Mouse (Mus musculus): ENCODE measurements at regions not wholly inside any gene's neighbourhood (a gene's known extent, or its start where the extent isn't known, plus 50 kb on each side); places are given as distances from the start of the nearest gene placed in this dataset.

- no peak overlapping the region for H3K4me2 ChIP-seq (ENCODE audit: low read depth, low read length)
- no peaks in the 10 kb centered on the region for H3K27me3 ChIP-seq (ENCODE audit: control insufficient read depth, insufficient read depth, low read length)
- no peaks in the 10 kb centered on the region for H3K36me3 ChIP-seq (ENCODE audit: control insufficient read depth, insufficient read depth)
- ATAC-seq (replicated peaks; ENCODE audit: extremely low read depth, insufficient read depth, low FRiP score) = no peak
- whole genome bisulfite sequencing = 75% methylated on average over 3 of the region's 3 CpGs
- no peaks in the 10 kb centered on the region for H3K9me3 ChIP-seq (replicated peaks; ENCODE audit: control insufficient read depth, low read length)
- no peak overlapping the region for H3K9ac ChIP-seq (ENCODE audit: low read length)
- no peak overlapping the region for H3K4me3 ChIP-seq (ENCODE audit: low read length)
- peaks cover 12% of the 10 kb centered on the region for H3K4me1 ChIP-seq (ENCODE audit: control insufficient read depth, insufficient read depth, low read length)
- H3K27ac ChIP-seq (ENCODE audit: low read length) = no peak overlapping the region
Observed at GRCm38 (mm10) chr2:133338150-133338549, 213.8 kb upstream of the Bmp2 start.

GRCm38 (mm10) chr2:133341352-133341751, 210.6 kb upstream of the Bmp2 start:
- no peak overlapping the region for H3K9ac ChIP-seq (ENCODE audit: low read length)
- no peaks in the 10 kb centered on the region for H3K36me3 ChIP-seq (ENCODE audit: control insufficient read depth, insufficient read depth)
- H3K27ac ChIP-seq (ENCODE audit: low read length) = no peak overlapping the region
- WGBS = 72% methylated on average over 4 of the region's 4 CpGs
- no peak overlapping the region for H3K4me3 ChIP-seq (ENCODE audit: low read length)
- H3K27me3 ChIP-seq (ENCODE audit: control insufficient read depth, insufficient read depth, low read length) = no peaks in the 10 kb centered on the region
- ATAC-seq (replicated peaks; ENCODE audit: extremely low read depth, insufficient read depth, low FRiP score) = no peak
- H3K4me1 ChIP-seq (ENCODE audit: control insufficient read depth, insufficient read depth, low read length) = peaks cover 6% of the 10 kb centered on the region
- no peak overlapping the region for H3K4me2 ChIP-seq (ENCODE audit: low read depth, low read length)
- H3K9me3 ChIP-seq (replicated peaks; ENCODE audit: control insufficient read depth, low read length) = no peaks in the 10 kb centered on the region

GRCm38 (mm10) chr2:133345964-133346788, 205.8 kb upstream of the Bmp2 start:
- no peak overlapping the region for H3K27ac ChIP-seq (ENCODE audit: low read length)
- H3K27me3 ChIP-seq (ENCODE audit: control insufficient read depth, insufficient read depth, low read length) = no peaks in the 10 kb centered on the region
- no peaks in the 10 kb centered on the region for H3K9me3 ChIP-seq (replicated peaks; ENCODE audit: control insufficient read depth, low read length)
- H3K4me2 ChIP-seq (ENCODE audit: low read depth, low read length) = no peak overlapping the region
- H3K4me3 ChIP-seq (ENCODE audit: low read length) = no peak overlapping the region
- no peak for ATAC-seq (replicated peaks; ENCODE audit: extremely low read depth, insufficient read depth, low FRiP score)
- 52% methylated on average over 12 of the region's 12 CpGs for WGBS
- no peak overlapping the region for H3K9ac ChIP-seq (ENCODE audit: low read length)
- H3K36me3 ChIP-seq (ENCODE audit: control insufficient read depth, insufficient read depth) = no peaks in the 10 kb centered on the region
- H3K4me1 ChIP-seq (ENCODE audit: control insufficient read depth, insufficient read depth, low read length) = peaks cover 4% of the 10 kb centered on the region; the same call in 1 of the 2 replicates

GRCm38 (mm10) chr2:133346789-133347424, 205.1 kb upstream of the Bmp2 start:
- no peaks in the 10 kb centered on the region for H3K36me3 ChIP-seq (ENCODE audit: control insufficient read depth, insufficient read depth)
- peaks cover 7% of the 10 kb centered on the region; the same call in 1 of the 2 replicates for H3K4me1 ChIP-seq (ENCODE audit: control insufficient read depth, insufficient read depth, low read length)
- H3K9ac ChIP-seq (ENCODE audit: low read length) = no peak overlapping the region
- H3K27ac ChIP-seq (ENCODE audit: low read length) = no peak overlapping the region
- no peak for ATAC-seq (replicated peaks; ENCODE audit: extremely low read depth, insufficient read depth, low FRiP score)
- no peaks in the 10 kb centered on the region for H3K9me3 ChIP-seq (replicated peaks; ENCODE audit: control insufficient read depth, low read length)
- no peak overlapping the region for H3K4me2 ChIP-seq (ENCODE audit: low read depth, low read length)
- WGBS = 30% methylated on average over 4 of the region's 4 CpGs
- H3K27me3 ChIP-seq (ENCODE audit: control insufficient read depth, insufficient read depth, low read length) = no peaks in the 10 kb centered on the region
- no peak overlapping the region for H3K4me3 ChIP-seq (ENCODE audit: low read length)

- Histone ChIP-seq H3K36me3 (ENCODE audit: control insufficient read depth, insufficient read depth) (no peaks in the 10 kb centered on the region), H3K27me3 (ENCODE audit: control insufficient read depth, insufficient read depth, low read length) (no peaks in the 10 kb centered on the region), H3K9me3 (replicated peaks; ENCODE audit: control insufficient read depth, low read length) (no peaks in the 10 kb centered on the region), H3K27ac (ENCODE audit: low read length) (no peak overlapping the region), H3K4me1 (ENCODE audit: control insufficient read depth, insufficient read depth, low read length) (peaks cover 7% of the 10 kb centered on the region; the same call in 1 of the 2 replicates), H3K4me3 (ENCODE audit: low read length) (no peak overlapping the region), H3K9ac (ENCODE audit: low read length) (no peak overlapping the region), H3K4me2 (ENCODE audit: low read depth, low read length) (no peak overlapping the region)
- 40% methylated on average over 3 of the region's 3 CpGs for WGBS
- ATAC-seq (replicated peaks; ENCODE audit: extremely low read depth, insufficient read depth, low FRiP score) = no peak
Observed at GRCm38 (mm10) chr2:133351306-133351705, 200.7 kb upstream of the Bmp2 start.

- WGBS = 86% methylated on average over 3 of the region's 3 CpGs
- no peaks in the 10 kb centered on the region for H3K9me3 ChIP-seq (replicated peaks; ENCODE audit: control insufficient read depth, low read length)
- no peak overlapping the region for H3K4me2 ChIP-seq (ENCODE audit: low read depth, low read length)
- H3K27ac ChIP-seq (ENCODE audit: low read length) = no peak overlapping the region
- no peak overlapping the region for H3K4me3 ChIP-seq (ENCODE audit: low read length)
- H3K9ac ChIP-seq (ENCODE audit: low read length) = no peak overlapping the region
- peaks cover 3% of the 10 kb centered on the region; the same call in 1 of the 2 replicates for H3K4me1 ChIP-seq (ENCODE audit: control insufficient read depth, insufficient read depth, low read length)
- no peak for ATAC-seq (replicated peaks; ENCODE audit: extremely low read depth, insufficient read depth, low FRiP score)
- H3K36me3 ChIP-seq (ENCODE audit: control insufficient read depth, insufficient read depth) = no peaks in the 10 kb centered on the region
- H3K27me3 ChIP-seq (ENCODE audit: control insufficient read depth, insufficient read depth, low read length) = no peaks in the 10 kb centered on the region
Observed at GRCm38 (mm10) chr2:133352800-133353199, 199.2 kb upstream of the Bmp2 start.

- no peak for ATAC-seq (replicated peaks; ENCODE audit: extremely low read depth, insufficient read depth, low FRiP score)
- Histone ChIP-seq H3K9ac (ENCODE audit: low read length) (no peak overlapping the region), H3K27ac (ENCODE audit: low read length) (no peak overlapping the region), H3K4me3 (ENCODE audit: low read length) (no peak overlapping the region), H3K4me1 (ENCODE audit: control insufficient read depth, insufficient read depth, low read length) (peaks cover 4% of the 10 kb centered on the region), H3K36me3 (ENCODE audit: control insufficient read depth, insufficient read depth) (no peaks in the 10 kb centered on the region), H3K4me2 (ENCODE audit: low read depth, low read length) (no peak overlapping the region), H3K27me3 (ENCODE audit: control insufficient read depth, insufficient read depth, low read length) (no peaks in the 10 kb centered on the region), H3K9me3 (replicated peaks; ENCODE audit: control insufficient read depth, low read length) (no peaks in the 10 kb centered on the region)
- 74% methylated on average over 4 of the region's 4 CpGs for WGBS
Observed at GRCm38 (mm10) chr2:133362693-133363443, 189.1 kb upstream of the Bmp2 start.

- no peak for ATAC-seq (replicated peaks; ENCODE audit: extremely low read depth, insufficient read depth, low FRiP score)
- Histone ChIP-seq H3K4me1 (ENCODE audit: control insufficient read depth, insufficient read depth, low read length) (peaks cover 4% of the 10 kb centered on the region; the same call in 1 of the 2 replicates), H3K27me3 (ENCODE audit: control insufficient read depth, insufficient read depth, low read length) (no peaks in the 10 kb centered on the region), H3K27ac (ENCODE audit: low read length) (no peak overlapping the region), H3K4me2 (ENCODE audit: low read depth, low read length) (no peak overlapping the region), H3K36me3 (ENCODE audit: control insufficient read depth, insufficient read depth) (no peaks in the 10 kb centered on the region), H3K9me3 (replicated peaks; ENCODE audit: control insufficient read depth, low read length) (no peaks in the 10 kb centered on the region), H3K4me3 (ENCODE audit: low read length) (no peak overlapping the region), H3K9ac (ENCODE audit: low read length) (no peak overlapping the region)
- WGBS = 74% methylated on average over 12 of the region's 12 CpGs
Observed at GRCm38 (mm10) chr2:133371490-133372215, 180.3 kb upstream of the Bmp2 start.

Data from heart, embryonic 16.5 days (tissue).